Mouse (Mus musculus) adrenal gland, adult 2 months (tissue): ENCODE results near the gene Gm884. TPM values are rescaled to one million over a fixed set of nuclear protein-coding genes. Genes with fewer than 3 reads are reported as not detected.
"Not testable (repeated sequence)": the region's sequence is repeated elsewhere in the genome, so short reads cannot be mapped to it uniquely, and the experiment has no call there.

Experiments used
- DNase-seq: peaks from one replicate; pipeline ENCODE4 v3.0.0; 2021
- polyA plus RNA-seq: library from polyadenylated mRNA; depleted of rRNA; stranded (reverse); fragments of >200 nt; gene quantifications from 2 replicates; pipeline ENCODE4 v1.2.3, GENCODE M21; 2012; rRNA removed
- total RNA-seq, 2 experiments: library from RNA; stranded (reverse); gene quantifications; 2 replicates each; pipeline ENCODE4 v1.2.3; 2021

Gm884 gene
- total and polyA plus RNA-seq, 3 experiments = not detected

DNA sequence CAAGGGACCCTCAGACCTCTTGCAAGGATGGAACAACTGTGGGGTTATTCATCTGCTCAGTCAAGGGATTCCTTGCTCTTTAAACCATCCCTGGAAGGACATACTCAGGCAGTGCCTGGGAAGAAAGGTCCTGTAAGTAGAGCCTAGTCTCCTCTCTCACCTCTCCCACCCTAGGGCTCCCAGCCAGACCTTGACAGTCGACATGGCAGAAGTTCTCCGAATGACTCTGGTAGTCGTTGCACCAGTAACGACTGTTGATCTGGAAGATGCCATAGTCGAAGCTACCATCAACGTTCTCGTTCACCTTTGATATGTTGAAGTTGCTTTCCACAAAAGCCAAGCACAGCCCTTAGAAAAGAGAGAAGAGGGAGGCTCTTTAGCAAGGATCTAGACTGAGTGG is 13.9 kb upstream of the Gm884 start:
- no peak for DNase-seq

DNA sequence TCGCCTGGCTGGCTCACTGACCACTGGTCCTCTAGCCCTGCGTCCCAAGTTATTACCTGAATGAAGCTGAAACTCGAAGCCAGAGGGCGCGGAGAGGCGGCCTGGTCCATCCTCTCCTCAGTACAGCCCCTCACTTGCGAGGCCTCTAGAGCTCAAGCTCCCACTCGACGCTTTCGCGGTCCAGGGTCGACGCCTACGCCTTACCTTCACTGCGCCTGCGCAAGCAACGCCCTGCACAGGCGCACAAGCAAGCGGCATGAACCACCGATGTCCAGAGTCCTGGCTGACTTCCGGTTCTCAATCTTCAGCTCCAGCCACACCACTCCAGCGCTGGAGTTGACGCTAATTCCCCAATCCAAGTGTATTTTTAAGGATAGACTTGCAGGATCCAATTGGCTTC is 6.5 kb upstream of the Gm884 start:
- DNase-seq = no peak

DNA sequence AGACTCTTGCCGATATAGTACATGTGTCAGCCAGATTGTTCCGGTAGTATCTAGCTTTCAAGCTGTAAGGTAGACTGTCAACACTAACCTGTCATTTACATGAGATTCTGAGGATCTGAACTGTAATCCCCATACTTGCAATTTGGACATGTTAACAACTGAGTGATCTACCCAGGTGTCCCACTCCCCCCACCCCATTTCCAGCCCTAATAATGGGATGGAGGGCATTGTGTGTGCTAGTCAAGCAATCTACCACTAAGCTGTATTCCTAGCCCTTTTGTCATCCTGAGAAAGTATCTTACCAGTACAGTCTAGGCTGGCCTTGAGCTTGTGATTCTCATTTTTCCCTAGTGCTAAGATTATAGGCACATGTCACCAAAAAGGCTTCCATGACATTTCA is 10.2 kb downstream of the Gm884 start:
- no peak for DNase-seq

DNA sequence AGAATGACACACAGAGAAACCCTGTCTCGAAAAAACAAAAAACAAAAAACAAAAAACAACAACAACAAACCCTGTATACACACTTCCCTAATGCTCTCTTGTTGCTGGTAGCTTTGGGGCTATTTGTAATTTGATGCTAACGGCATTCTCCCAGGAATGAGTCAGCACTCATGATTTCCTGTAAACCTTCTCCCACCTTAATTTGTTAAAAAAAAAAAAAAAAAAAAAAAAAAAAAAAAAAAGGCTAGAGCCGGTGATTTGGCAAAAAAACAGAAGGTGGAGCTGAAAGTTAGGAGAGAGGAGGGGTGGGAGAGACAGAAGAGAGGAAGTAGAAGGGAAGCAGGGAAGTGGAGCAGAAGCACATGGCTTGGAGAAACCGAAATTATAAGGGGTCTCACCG is 14.3 kb downstream of the Gm884 start:
- no peak for DNase-seq

GRCm38 (mm10) chr11:103578339-103578738 is 42.6 kb downstream of the Gm884 start:
- DNase-seq = no peak

- DNase-seq = peak; percentile 3
These were observed 64.9 kb downstream of the Gm884 start for GRCm38 (mm10) chr11:103556021-103556420.

- DNase-seq = not testable (repeated sequence)
These were observed 86.0 kb downstream of the Gm884 start for GRCm38 (mm10) chr11:103534973-103535372.

GRCm38 (mm10) chr11:103512111-103512510 is 108.8 kb downstream of the Gm884 start:
- peak; percentile 4 for DNase-seq

GRCm38 (mm10) chr11:103504497-103504896 is 116.4 kb downstream of the Gm884 start, which contains the start of gene Lrrc37a:
Gene Lrrc37a (minus strand): TSS chr11:103504597.
- no peak for DNase-seq

Other genes starting within 250 kb of the Gm884 start
- gene Plekhm1, start 208.5 kb downstream of the Gm884 start, total RNA-seq = 10 to 100 TPM; 19.7 to 21.2 TPM
- gene Plekhm1, start 208.5 kb downstream of the Gm884 start, polyA plus RNA-seq = 18.6 and 18.8 TPM in 2 replicates
- gene Lrrc37a, start 116.5 kb downstream of the Gm884 start, total RNA-seq = not detected
- not detected in 2 replicates for gene Lrrc37a, start 116.5 kb downstream of the Gm884 start, polyA plus RNA-seq
- gene Lyzl6, start 17.8 kb upstream of the Gm884 start, total RNA-seq = not detected
- gene Lyzl6, start 17.8 kb upstream of the Gm884 start, polyA plus RNA-seq = not detected in 2 replicates
- under 1 TPM in 1 of 2 experiments, not detected in 1; 0.48 TPM for gene Rprml, start 28.4 kb upstream of the Gm884 start, total RNA-seq
- gene Rprml, start 28.4 kb upstream of the Gm884 start, polyA plus RNA-seq = 1.1 and 1.2 TPM in 2 replicates
- gene Gosr2, start 76.8 kb upstream of the Gm884 start, total RNA-seq = 100 to 1,000 TPM in 1 of 2 experiments, 10 to 100 TPM in 1; 82.7 to 101 TPM
- 56.3 and 76.7 TPM in 2 replicates for gene Gosr2, start 76.8 kb upstream of the Gm884 start, polyA plus RNA-seq
- gene Wnt9b, start 128.7 kb upstream of the Gm884 start, total RNA-seq = under 1 TPM; 0.09 to 0.45 TPM
- gene Wnt9b, start 128.7 kb upstream of the Gm884 start, polyA plus RNA-seq = 0.40 and 0.47 TPM in 2 replicates
- under 1 TPM in 1 of 2 experiments, not detected in 1; 0.17 TPM for gene Wnt3, start 153.0 kb upstream of the Gm884 start, total RNA-seq
- not detected in 2 replicates for gene Wnt3, start 153.0 kb upstream of the Gm884 start, polyA plus RNA-seq